In the genomic region with DNA sequence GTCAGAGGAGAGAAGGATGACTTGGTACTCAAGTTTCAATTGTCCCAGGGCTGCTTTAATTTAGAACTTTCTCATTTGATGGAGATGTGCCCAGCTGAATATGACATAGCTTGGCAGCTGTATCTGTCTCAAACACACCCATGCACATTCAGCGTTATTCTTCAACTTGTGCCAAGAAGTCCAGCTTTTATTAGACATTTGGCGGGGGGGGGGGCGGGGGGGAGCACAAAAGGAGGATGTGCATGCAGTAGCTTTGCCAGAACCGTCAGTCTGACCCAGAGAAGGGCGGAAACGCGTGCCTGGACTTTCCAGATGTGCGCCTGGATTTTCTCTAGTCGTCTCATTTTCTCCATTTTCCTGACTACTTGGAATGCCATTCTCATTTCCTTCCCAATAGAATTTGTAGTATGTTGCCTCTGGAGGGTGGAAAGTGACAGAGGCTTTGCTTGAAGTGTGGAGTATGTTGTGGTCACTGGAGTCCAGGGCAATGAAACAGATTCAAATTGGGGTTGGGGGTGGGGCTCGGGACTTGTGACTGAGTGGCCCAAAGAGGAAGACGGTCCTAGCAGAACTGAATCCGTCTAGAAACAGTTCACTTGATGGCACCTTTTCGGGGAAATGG, we compare ENCODE assay signal across 12 mouse cellular contexts. TPM values are rescaled to one million over a fixed set of nuclear protein-coding genes. Genes with fewer than 3 reads are reported as not detected.
DNase-seq lines count a peak whose midpoint lies in the region; ATAC-seq and TF ChIP-seq lines count a peak whose summit lies in the region.
"Had no signal": no experiment of that assay in that cellular context is flagged by ENCODE, and none has a peak within 500 bp of the region (broad histone marks: within the 10 kb centered on the region; RNA-seq: fewer than 3 reads in every experiment).

No protein-coding gene starts in this region.

- no peak overlapping the region for H3K27ac ChIP-seq in liver, postnatal 0 days (ENCODE audit: low read depth)
- H3K27ac ChIP-seq in embryonic facial prominence, embryonic 14.5 days (replicated peaks; ENCODE audit: low read depth, low read length): peak overlapping the region; percentile 48; the same call in 1 of the 2 replicates
- peak overlapping the region; percentile 65 for H3K27ac ChIP-seq in limb, embryonic 15.5 days
- no peak overlapping the region for H3K27ac ChIP-seq in left cerebral cortex, adult 2 months
- H3K27ac ChIP-seq: liver, embryonic 12.5 days; midbrain, embryonic 12.5 days had no signal

- no peak overlapping the region for H3K4me3 ChIP-seq in liver, postnatal 0 days (ENCODE audit: low read depth, low read length)
- no peak overlapping the region for H3K4me3 ChIP-seq in embryonic facial prominence, embryonic 14.5 days (ENCODE audit: low read depth, low read length)
- no peak overlapping the region for H3K4me3 ChIP-seq in limb, embryonic 15.5 days
- H3K4me3 ChIP-seq in left cerebral cortex, adult 2 months: no peak overlapping the region
- H3K4me3 ChIP-seq: liver, embryonic 12.5 days; midbrain, embryonic 12.5 days had no signal

- peak; percentile 22 for DNase-seq in gastrocnemius, adult 18-20 months (ENCODE audit: low spot score)
- no peak for DNase-seq in gastrocnemius, postnatal 36 days
- DNase-seq in liver: peak; percentile 9
- no peak for DNase-seq in liver, postnatal 0 days
- DNase-seq in embryonic facial prominence, embryonic 14.5 days (ENCODE audit: low spot score): peak; percentile 74
- DNase-seq in left cerebral cortex, adult 2 months (ENCODE audit: extremely low spot score in 1 of 2, low spot score in 2 of 2): no peak
- DNase-seq in adrenal gland, postnatal 36 days: no peak
- DNase-seq: spleen, adult 18-20 months had no signal

- WGBS in liver, postnatal 0 days (ENCODE audit: insufficient replicate concordance): 65% methylated on average over 13 of the region's 13 CpGs
- 40% methylated on average over 13 of the region's 13 CpGs for WGBS in embryonic facial prominence, embryonic 14.5 days
- WGBS in limb, embryonic 15.5 days: 38% methylated on average over 13 of the region's 13 CpGs

- no peaks in the 10 kb centered on the region for H3K4me1 ChIP-seq in liver, postnatal 0 days (ENCODE audit: insufficient read depth)
- peaks cover 14% of the 10 kb centered on the region; the same call in 1 of the 2 replicates for H3K4me1 ChIP-seq in embryonic facial prominence, embryonic 14.5 days (ENCODE audit: control insufficient read depth, insufficient read depth, low read length)
- peaks cover 19% of the 10 kb centered on the region for H3K4me1 ChIP-seq in limb, embryonic 15.5 days
- H3K4me1 ChIP-seq: liver, embryonic 12.5 days; midbrain, embryonic 12.5 days had no signal

- no peak for TF ChIP-seq CTCF in liver, postnatal 0 days (IDR thresholded peaks at IDR 0.05; ENCODE audit: low read depth)
- no peak for TF ChIP-seq CTCF in left cerebral cortex, adult 2 months (IDR thresholded peaks at IDR 0.05)

- no peaks in the 10 kb centered on the region for H3K9me3 ChIP-seq in liver, postnatal 0 days (ENCODE audit: low read length)
- H3K9me3 ChIP-seq in embryonic facial prominence, embryonic 14.5 days (ENCODE audit: control insufficient read depth, low read length): no peaks in the 10 kb centered on the region
- H3K9me3 ChIP-seq in limb, embryonic 15.5 days: no peaks in the 10 kb centered on the region
- H3K9me3 ChIP-seq: liver, embryonic 12.5 days; midbrain, embryonic 12.5 days had no signal

- H3K27me3 ChIP-seq in liver, postnatal 0 days (ENCODE audit: insufficient read depth, low read length): no peaks in the 10 kb centered on the region
- no peaks in the 10 kb centered on the region for H3K27me3 ChIP-seq in embryonic facial prominence, embryonic 14.5 days (replicated peaks; ENCODE audit: control insufficient read depth, insufficient read depth, low read length)
- H3K27me3 ChIP-seq in limb, embryonic 15.5 days: no peaks in the 10 kb centered on the region
- H3K27me3 ChIP-seq: liver, embryonic 12.5 days; midbrain, embryonic 12.5 days had no signal

- no peak overlapping the region for H3K4me2 ChIP-seq in liver, postnatal 0 days (ENCODE audit: low read depth, low read length)
- no peak overlapping the region for H3K4me2 ChIP-seq in embryonic facial prominence, embryonic 14.5 days (ENCODE audit: low read depth, low read length)
- peak overlapping the region; percentile 17; the same call in 1 of the 2 replicates for H3K4me2 ChIP-seq in limb, embryonic 15.5 days
- H3K4me2 ChIP-seq: liver, embryonic 12.5 days; midbrain, embryonic 12.5 days had no signal

- H3K36me3 ChIP-seq in liver, postnatal 0 days (replicated peaks; ENCODE audit: insufficient read depth, low read length): no peaks in the 10 kb centered on the region
- H3K36me3 ChIP-seq in embryonic facial prominence, embryonic 14.5 days (ENCODE audit: control insufficient read depth, insufficient read depth, low read length): no peaks in the 10 kb centered on the region
- no peaks in the 10 kb centered on the region for H3K36me3 ChIP-seq in limb, embryonic 15.5 days
- H3K36me3 ChIP-seq: liver, embryonic 12.5 days; midbrain, embryonic 12.5 days had no signal

- no peak for TF ChIP-seq EP300 in liver, postnatal 0 days (IDR thresholded peaks at IDR 0.05; ENCODE audit: low read depth)

- no peak overlapping the region for H3K9ac ChIP-seq in liver, postnatal 0 days (replicated peaks)
- H3K9ac ChIP-seq in embryonic facial prominence, embryonic 14.5 days (ENCODE audit: low read depth, low read length): no peak overlapping the region
- no peak overlapping the region for H3K9ac ChIP-seq in limb, embryonic 15.5 days
- H3K9ac ChIP-seq: liver, embryonic 12.5 days; midbrain, embryonic 12.5 days had no signal

- no peak for ATAC-seq in liver, postnatal 0 days
- peak; percentile 47; the same call in 1 of the 2 replicates for ATAC-seq in embryonic facial prominence, embryonic 14.5 days (ENCODE audit: low read depth)
- peak; percentile 67; the same call in 1 of the 2 replicates for ATAC-seq in limb, embryonic 15.5 days (ENCODE audit: insufficient number of reproducible peaks, low FRiP score, low TSS enrichment, low read depth)
- ATAC-seq: intestine, postnatal 0 days; liver, embryonic 12.5 days had no signal

- intact Hi-C loops in gastrocnemius, postnatal 36 days (cut with DNase I): no loop called here
- intact Hi-C loops in left cerebral cortex, adult 2 months (cut with DNase I): no loop called here

RNA-seq across cellular contexts. Expression of a gene that starts 24.3 kb away (rescaled TPM):
- total RNA-seq in gastrocnemius, adult 18-20 months (2021): 1 to 10 TPM; 1.0 to 1.2 TPM
- total RNA-seq in gastrocnemius, postnatal 36 days (2021): under 1 TPM; 0.57 to 0.89 TPM
- polyA plus RNA-seq in liver, postnatal 0 days (2015; fragmentation: Nextera tagmentation; extraction: Ambion mirVana): 0.09 and 0.19 TPM in 2 replicates
- 14.1 and 14.6 TPM in 2 replicates for polyA plus RNA-seq in embryonic facial prominence, embryonic 14.5 days (2014; fragmentation: Nextera tagmentation; extraction: Ambion mirVana)
- 17.8 and 19.4 TPM in 2 replicates for polyA plus RNA-seq in limb, embryonic 15.5 days (2015; fragmentation: Nextera tagmentation; extraction: Ambion mirVana)
- 10 to 100 TPM; 52.0 to 52.2 TPM for total RNA-seq in left cerebral cortex, adult 2 months (2021)
- total RNA-seq in adrenal gland, postnatal 36 days (2021): 1 to 10 TPM; 3.8 to 4.2 TPM

Comparison
In these comparisons a context has a peak if more than half of its experiments do, and no peak if none do; other contexts are left out.
1. DNase-seq: peak in gastrocnemius, adult 18-20 months (single experiment), liver (single experiment) and embryonic facial prominence, embryonic 14.5 days (single experiment); none in gastrocnemius, postnatal 36 days (0 of 2), liver, postnatal 0 days (single experiment), left cerebral cortex, adult 2 months (0 of 2) and adrenal gland, postnatal 36 days (0 of 2).
2. H3K27ac ChIP-seq: peak in embryonic facial prominence, embryonic 14.5 days (single experiment) and limb, embryonic 15.5 days (single experiment); none in liver, postnatal 0 days (single experiment) and left cerebral cortex, adult 2 months (single experiment).
3. RNA of a gene that starts 24.3 kb away (total RNA-seq): 52.0 to 52.2 TPM in left cerebral cortex, adult 2 months; 3.8 to 4.2 TPM in adrenal gland, postnatal 36 days, 1.0 to 1.2 TPM in gastrocnemius, adult 18-20 months and 0.57 to 0.89 TPM in gastrocnemius, postnatal 36 days; every median in the first group is over 10 times any median in the second.